Mouse (Mus musculus) ES-Bruce4 (cell line): ENCODE measurements around the gene Olfr71. TPM values are rescaled to one million over a fixed set of nuclear protein-coding genes. Genes with fewer than 3 reads are reported as not detected.

Experiments used
- H3K27ac ChIP-seq: 2 replicates; pipeline ENCODE4 v1.5.1; 2012; ENCODE audit warnings: low read length, inconsistent platforms; ENCODE audit not compliant: insufficient read depth
- H3K27me3 ChIP-seq: 2 replicates; pipeline ENCODE4 v1.6.1; 2012; ENCODE audit warnings: mild to moderate bottlenecking, low read length, inconsistent platforms; ENCODE audit not compliant: control insufficient read depth, poor library complexity, insufficient read depth, severe bottlenecking
- H3K36me3 ChIP-seq: 2 replicates; pipeline ENCODE4 v1.6.1; 2012; ENCODE audit warnings: inconsistent platforms, mild to moderate bottlenecking, low read length, moderate library complexity; ENCODE audit not compliant: control insufficient read depth, poor library complexity, insufficient read depth, severe bottlenecking
- H3K4me1 ChIP-seq: one replicate; pipeline ENCODE4 v1.8.1; 2011; ENCODE audit warnings: low read length; ENCODE audit not compliant: control insufficient read depth, insufficient read depth
- H3K4me3 ChIP-seq: 2 replicates; pipeline ENCODE4 v1.5.1; 2011; ENCODE audit warnings: low read depth, mild to moderate bottlenecking, low read length
- H3K9ac ChIP-seq: 2 replicates; pipeline ENCODE4 v1.6.1; 2012; ENCODE audit warnings: low read depth, mild to moderate bottlenecking, inconsistent platforms; ENCODE audit not compliant: poor library complexity, severe bottlenecking
- H3K9me3 ChIP-seq: replicated peaks from 2 replicates; pipeline ENCODE4 v1.6.1; 2012; ENCODE audit warnings: mild to moderate bottlenecking, low read length, inconsistent platforms; ENCODE audit not compliant: control insufficient read depth, poor library complexity, insufficient read depth, severe bottlenecking
- CTCF ChIP-seq: IDR thresholded peaks from one replicate; pipeline ENCODE4 v1.8.1; 2011; ENCODE audit warnings: low read depth, low read length
- EP300 ChIP-seq: IDR thresholded peaks from 2 replicates; pipeline ENCODE4 v1.6.1; 2011; ENCODE audit warnings: low read depth, low read length; ENCODE audit not compliant: insufficient read depth
- POLR2A ChIP-seq: IDR thresholded peaks from one replicate; pipeline ENCODE4 v1.8.1; 2011; ENCODE audit warnings: low read length; ENCODE audit not compliant: insufficient read depth
- polyA plus RNA-seq: library from polyadenylated mRNA; stranded (reverse); fragments of >200 nt; gene quantifications from 2 replicates; pipeline ENCODE4 v1.2.4, GENCODE M21; 2011; ENCODE audit warnings: low read depth; ENCODE audit not compliant: missing spikeins, insufficient read depth, insufficient read length

Gene Olfr71
- polyA plus RNA-seq, 1 experiment, result not detected

DNA sequence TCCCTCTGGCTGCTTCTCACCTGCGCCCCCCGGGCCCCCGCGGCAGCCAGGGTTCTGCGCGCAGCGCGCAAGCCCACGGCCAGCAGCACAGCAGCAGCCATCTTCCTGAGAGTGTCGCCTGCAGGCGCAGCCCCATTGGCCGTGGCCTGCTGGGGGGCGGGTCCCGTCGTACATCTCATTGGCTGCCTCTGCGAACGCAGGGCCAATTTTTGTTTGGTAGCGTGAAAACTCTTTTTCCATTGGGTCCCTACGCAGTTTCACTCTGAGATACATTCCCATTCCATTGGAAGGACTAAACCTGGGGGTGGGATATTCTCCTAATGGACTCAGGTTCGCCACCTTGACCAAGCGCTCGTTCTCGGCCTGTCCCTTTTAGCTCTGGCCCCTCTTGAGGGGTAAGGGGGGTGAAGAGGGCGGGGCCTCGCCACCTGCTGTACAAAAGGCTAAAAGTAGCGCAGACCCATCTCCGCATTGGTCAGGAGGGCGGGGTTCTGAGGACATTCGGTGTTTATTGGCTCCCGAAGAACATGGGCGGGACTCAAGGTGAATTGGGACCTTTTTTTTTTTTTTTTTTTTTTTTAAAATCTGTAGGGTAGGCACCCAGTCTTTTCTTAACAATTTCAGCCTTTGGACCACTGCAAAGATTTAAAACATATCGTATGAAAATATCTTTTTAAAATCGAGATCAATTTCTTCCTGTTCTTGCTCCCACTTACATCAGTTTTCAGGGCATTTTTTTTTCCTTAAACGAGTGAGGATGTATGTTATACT is 53.5 kb downstream of the Olfr71 start, which contains the start of gene Hint2:
Gene Hint2 (minus strand): TSS at position 128 of the 771 bp plus-strand sequence.
- H3K4me3 ChIP-seq, result peak within 1 kb of the TSS; percentile 85
- no peaks in the 10 kb centered on the region for H3K36me3 ChIP-seq
- H3K9ac ChIP-seq, result peak within 1 kb of the TSS; percentile 71
- no peaks in the 10 kb centered on the region for H3K9me3 ChIP-seq
- H3K27ac ChIP-seq, result no peak within 1 kb of the TSS
- H3K27me3 ChIP-seq, result no peaks in the 10 kb centered on the region
- no peaks in the 10 kb centered on the region for H3K4me1 ChIP-seq
- TF ChIP-seq POLR2A, result peak; percentile 49
- TF ChIP-seq EP300, result no peak
- no peak for TF ChIP-seq CTCF

DNA sequence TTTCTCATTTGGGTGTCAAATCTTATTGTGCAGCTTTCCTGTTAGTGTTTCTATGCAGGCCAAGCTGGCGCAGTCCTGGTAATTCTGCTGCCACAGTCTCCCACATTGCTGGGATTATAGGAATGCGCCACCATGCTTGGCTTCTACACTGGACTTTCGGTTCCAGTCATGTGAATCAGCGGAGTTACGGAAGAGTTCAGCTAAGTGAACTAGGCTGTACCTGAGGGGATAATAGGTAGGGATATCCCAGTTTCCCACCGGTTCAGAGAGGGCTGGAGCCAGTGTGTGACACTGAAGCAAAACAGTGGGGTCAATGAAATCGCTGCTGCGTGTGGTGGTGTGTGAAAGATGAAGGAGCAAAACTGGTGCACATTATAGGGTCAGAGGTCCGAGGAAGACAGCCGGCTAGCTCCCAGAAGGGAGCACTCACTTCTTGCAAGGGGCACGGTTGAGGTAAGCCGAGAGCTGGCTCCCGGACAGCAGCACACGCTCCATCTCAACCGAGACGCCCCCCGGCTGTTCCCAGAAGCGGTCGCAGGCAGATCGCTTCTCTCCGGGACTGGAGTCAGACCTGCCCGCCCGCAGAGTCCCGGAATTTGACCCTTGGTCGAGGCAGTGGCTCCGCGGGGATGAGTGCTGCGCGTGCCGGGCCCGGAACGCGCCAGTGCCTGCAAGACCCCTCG is 54.3 kb downstream of the Olfr71 start:
- H3K27me3 ChIP-seq, result no peaks in the 10 kb centered on the region
- no peaks in the 10 kb centered on the region for H3K4me1 ChIP-seq
- no peaks in the 10 kb centered on the region for H3K9me3 ChIP-seq
- TF ChIP-seq EP300 (no peak), POLR2A (no peak), CTCF (no peak)
- H3K9ac ChIP-seq, result peak overlapping the region; percentile 71
- no peak overlapping the region for H3K27ac ChIP-seq
- H3K36me3 ChIP-seq, result no peaks in the 10 kb centered on the region
- peak overlapping the region; percentile 85 for H3K4me3 ChIP-seq

Other genes with a start within 250 kb of the Olfr71 start
- not detected in 2 replicates for gene Sit1, start 226.5 kb downstream of the Olfr71 start, polyA plus RNA-seq
- 16.5 and 17.8 TPM in 2 replicates for gene Ccdc107, start 217.4 kb downstream of the Olfr71 start, polyA plus RNA-seq
- 33.1 and 40.8 TPM in 2 replicates for gene Arhgef39, start 210.6 kb downstream of the Olfr71 start, polyA plus RNA-seq
- gene Car9, start 203.3 kb downstream of the Olfr71 start, polyA plus RNA-seq, result 0.61 and 0.75 TPM in 2 replicates
- 81.8 and 86.0 TPM in 2 replicates for gene Tpm2, start 186.5 kb downstream of the Olfr71 start, polyA plus RNA-seq
- 24.0 and 24.4 TPM in 2 replicates for gene Creb3, start 147.9 kb downstream of the Olfr71 start, polyA plus RNA-seq
- 92.5 and 97.2 TPM in 2 replicates for gene Tln1, start 147.6 kb downstream of the Olfr71 start, polyA plus RNA-seq
- 27.9 and 30.9 TPM in 2 replicates for gene Rgp1, start 131.5 kb downstream of the Olfr71 start, polyA plus RNA-seq
- 6.6 and 8.9 TPM in 2 replicates for gene Gba2, start 131.4 kb downstream of the Olfr71 start, polyA plus RNA-seq
- not detected in 2 replicates for gene Msmp, start 125.8 kb downstream of the Olfr71 start, polyA plus RNA-seq
- 3.1 and 5.1 TPM in 2 replicates for gene Npr2, start 78.3 kb downstream of the Olfr71 start, polyA plus RNA-seq
- 0.50 and 0.97 TPM in 2 replicates for gene Spag8, start 56.7 kb downstream of the Olfr71 start, polyA plus RNA-seq
- gene Hint2, start 53.8 kb downstream of the Olfr71 start, polyA plus RNA-seq, result 30.1 and 33.4 TPM in 2 replicates
- gene Tmem8b, start 41.3 kb downstream of the Olfr71 start, polyA plus RNA-seq, result 4.5 and 5.0 TPM in 2 replicates
- 0.19 and 0.55 TPM in 2 replicates for gene Fam221b, start 41.1 kb downstream of the Olfr71 start, polyA plus RNA-seq
- not detected in 2 replicates for gene Olfr70, start 9.4 kb downstream of the Olfr71 start, polyA plus RNA-seq
- gene Hrct1, start 16.9 kb upstream of the Olfr71 start, polyA plus RNA-seq, result not detected in 2 replicates
- 0.51 TPM in 1 of 2 replicates, not detected in the other for gene Spaar, start 19.8 kb upstream of the Olfr71 start, polyA plus RNA-seq
- not detected in 2 replicates for gene Olfr159, start 60.8 kb upstream of the Olfr71 start, polyA plus RNA-seq
- gene Olfr156, start 113.6 kb upstream of the Olfr71 start, polyA plus RNA-seq, result not detected in 2 replicates
- gene Olfr157, start 129.9 kb upstream of the Olfr71 start, polyA plus RNA-seq, result not detected in 2 replicates
- not detected in 2 replicates for gene Olfr155, start 141.3 kb upstream of the Olfr71 start, polyA plus RNA-seq
- 5.7 and 6.3 TPM in 2 replicates for gene Reck, start 165.3 kb upstream of the Olfr71 start, polyA plus RNA-seq
- gene Glipr2, start 247.1 kb upstream of the Olfr71 start, polyA plus RNA-seq, result 155 and 156 TPM in 2 replicates